Mouse (Mus musculus) kidney, postnatal 25 days (tissue): ENCODE measurements around the gene 1600015I10Rik.
A peak's percentile ranks its signal among the peaks of the same experiment; 100 is the strongest.
"Not testable (repeated sequence)": the region's sequence is repeated elsewhere in the genome, so short reads cannot be mapped to it uniquely, and the experiment has no call there.

Experiments used
- DNase-seq, 2 experiments: peaks; one replicate each; pipeline ENCODE4 v3.0.0; 2021; ENCODE audit warnings: mixed read lengths in 2 of 2

The 1600015I10Rik gene

DNA sequence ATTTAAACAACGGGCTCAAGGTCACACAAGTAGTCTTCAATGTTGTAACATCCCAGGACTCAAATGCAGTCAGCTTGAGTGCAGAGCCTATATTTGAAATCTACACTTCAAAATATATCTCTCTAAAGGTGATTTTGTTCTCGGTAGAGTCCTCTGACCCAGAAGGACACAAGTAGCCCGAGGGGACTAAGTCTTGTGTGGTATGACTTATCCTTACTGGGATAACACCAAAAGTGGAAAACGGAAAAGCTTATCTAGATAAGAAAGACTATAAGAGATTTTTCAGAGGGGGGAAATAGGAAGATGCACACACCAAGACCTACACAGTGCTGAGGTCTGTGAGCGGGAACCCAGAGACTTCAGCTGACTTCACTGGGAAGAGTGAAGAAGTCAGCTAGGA lies at the start of gene 1600015I10Rik:
1600015I10Rik (plus strand) TSS at position 301 of the 400 bp plus-strand sequence.
- no peak for DNase-seq

DNA sequence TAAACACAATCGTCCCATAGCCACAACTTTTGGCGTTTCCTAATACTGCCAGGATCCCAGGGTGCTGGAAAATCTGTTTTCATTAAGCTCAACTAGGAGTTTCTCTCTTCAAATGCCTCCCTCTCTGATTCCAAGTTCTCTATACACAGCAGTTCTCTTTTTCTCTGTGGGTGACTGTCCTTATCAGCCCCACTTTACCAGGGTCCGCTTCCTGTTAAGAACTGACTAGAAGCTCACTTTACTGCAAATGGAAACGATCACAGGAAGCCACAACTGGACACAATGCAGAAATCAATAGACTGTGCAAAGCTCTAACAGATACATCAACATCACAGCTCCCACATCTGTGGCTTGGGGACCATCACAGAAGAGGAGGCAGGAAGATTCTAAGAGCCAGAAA lies 35.5 kb upstream of the 1600015I10Rik start:
- DNase-seq: no peak

DNA sequence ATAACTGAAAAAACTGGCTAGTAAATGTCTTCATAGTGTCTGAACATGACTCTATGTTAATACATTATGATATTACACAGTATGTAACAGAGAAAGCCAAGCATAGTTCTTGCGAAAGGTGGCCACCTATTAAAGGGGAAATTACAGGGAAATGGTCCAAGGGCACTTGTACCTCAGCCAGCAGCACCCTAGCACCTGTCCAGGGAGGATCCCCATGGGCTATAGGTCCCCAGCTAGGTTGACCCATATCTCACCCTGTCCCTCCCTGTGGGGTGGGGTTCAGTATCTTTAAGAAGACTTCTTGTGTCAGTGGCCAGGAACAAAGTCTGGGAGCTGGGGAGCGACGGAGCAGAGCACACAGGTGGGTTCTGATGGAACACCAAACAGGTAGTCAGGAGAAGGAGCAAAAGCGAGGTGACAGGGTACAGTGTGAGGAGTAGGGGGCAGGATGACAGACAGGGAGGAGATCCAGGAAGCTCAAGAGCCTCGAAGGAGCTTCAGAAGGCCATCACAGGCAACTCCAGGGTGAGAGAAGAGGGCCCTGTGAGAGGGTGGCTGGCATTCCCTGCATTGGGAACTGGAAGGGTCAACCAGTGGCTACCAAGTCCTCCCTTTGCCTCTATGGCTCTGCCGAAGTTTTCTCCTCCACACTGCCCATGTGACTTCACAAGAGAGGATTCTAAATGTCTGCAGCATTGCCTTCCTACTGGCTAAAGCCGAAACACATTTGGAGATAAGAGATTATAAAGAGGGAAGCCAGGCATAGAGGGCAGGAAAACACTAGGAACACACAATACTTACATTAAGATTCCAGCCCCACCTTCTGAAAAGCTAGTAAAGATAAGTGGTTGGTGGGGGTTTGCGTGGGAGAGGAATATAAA lies 34.5 kb upstream of the 1600015I10Rik start:
- DNase-seq: peak in 1 of 2 experiments; percentile 52

DNA sequence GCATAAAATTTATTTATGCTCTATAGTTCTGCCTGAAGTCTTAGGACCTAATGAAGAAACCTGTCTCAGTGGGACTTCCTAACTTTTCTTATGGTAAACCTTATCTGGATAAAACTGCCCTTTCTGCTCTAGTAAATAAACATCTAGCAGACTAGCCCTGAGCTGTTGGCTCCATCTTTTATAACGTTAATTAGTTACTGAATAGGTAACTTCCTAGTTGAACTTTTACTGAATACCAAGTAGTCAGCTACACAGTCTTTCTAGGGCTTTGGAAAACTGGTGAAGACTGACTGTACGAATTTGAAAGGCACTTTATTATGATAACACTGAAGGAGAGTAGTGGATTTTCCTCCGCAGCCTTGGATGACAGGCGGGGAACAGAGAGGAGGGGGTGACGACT lies 33.8 kb upstream of the 1600015I10Rik start:
- no peak for DNase-seq

DNA sequence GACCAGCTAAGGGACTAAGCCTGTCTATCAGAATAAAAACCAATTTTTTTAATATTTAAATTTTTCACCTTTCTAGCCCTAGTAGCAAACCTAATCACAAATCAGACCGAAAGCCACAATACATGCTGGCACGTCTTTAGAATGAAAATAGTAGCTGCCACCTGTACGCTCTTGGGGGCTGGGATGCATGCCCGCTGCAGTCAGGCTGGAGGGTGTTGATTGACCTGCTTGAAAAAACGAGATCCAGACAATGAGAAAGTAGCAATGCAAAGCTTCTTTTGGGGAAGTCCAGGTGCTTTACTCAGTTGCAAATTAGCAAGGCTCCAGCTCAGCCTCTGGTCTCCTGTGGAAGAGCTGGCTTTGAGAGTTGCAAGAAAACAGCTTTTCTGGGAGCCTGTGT lies 32.7 kb upstream of the 1600015I10Rik start:
- DNase-seq: no peak

DNA sequence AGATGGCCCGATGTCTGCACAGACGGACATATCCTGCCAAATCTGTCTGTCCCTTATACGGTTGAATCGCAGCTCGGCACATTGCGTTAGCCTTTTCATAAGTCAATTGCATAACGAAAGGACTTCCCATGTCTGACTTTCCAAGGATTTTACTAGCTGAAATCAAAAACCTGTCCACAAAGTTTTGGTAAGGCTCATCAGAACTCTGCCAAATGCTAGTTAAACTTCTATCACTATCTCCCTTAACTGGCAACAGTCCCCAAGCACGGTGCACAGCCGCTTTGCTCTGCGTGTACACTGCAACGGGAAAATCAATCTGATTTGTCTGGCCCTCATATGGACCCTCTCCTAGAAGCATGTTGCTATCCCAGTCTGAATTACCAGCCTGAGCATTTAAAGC lies 28.4 kb upstream of the 1600015I10Rik start:
- not testable (repeated sequence) for DNase-seq

DNA sequence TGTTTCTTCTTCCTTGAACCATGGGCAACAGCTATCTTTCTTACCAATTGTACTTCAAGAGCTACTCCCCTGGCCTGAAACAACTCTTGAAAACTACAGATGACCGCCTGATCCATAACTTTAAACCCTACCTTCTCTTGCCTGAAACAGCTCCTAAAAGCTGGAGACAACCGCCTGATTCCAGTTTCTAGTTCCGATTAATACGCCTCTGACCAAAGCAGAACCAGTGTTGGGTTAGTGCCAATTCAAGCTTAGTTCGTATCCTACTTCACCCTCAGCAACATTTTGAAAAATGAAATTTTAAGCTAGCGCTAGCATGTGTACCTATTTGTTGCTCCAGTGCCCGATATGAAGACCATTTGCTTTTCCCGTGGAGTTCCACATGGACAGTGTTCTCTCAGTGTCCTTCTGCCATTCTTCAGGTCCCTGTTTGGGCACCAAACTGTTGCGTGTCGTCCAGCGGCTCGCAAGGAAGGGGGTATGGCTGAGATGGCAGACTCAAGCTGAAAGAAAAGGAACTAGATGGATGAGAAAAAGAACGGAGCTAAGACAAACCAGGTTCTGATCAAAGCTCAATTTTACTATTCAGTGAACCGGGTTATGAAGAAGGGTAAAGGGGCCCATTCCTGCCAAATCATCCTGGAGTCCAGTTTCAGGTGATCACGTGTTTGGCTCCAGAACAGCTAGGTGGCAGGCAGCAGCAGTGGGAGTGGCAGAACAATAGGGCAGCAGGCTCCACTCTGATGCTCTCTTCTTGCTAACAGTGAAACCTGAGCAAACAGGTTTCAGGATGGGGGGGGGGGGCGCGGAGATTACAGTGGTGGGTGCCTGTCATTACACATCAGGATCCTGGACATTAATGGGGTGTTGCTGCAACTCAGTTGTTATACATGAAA lies 26.9 kb upstream of the 1600015I10Rik start:
- peak; percentile 80 to 91 for DNase-seq

DNA sequence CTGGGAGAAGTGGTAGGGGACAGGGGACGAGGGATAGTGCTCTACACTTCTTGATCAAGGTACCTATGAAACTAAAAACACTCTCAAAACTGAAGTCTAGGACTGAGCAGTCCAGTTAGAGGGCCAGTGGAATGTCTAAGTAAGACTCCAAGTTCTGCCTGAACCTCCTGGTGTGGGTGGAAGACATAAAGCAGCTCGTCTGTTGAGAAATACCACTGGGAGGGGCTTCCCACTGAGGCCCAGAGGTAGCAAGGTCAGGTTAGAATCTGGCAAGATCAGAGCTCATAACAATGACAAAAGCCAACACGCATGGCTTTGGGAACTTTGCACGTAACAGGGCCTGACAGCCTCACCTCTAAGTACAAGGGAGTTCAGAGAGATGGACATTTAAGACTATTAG lies 26.3 kb upstream of the 1600015I10Rik start:
- DNase-seq: peak in 1 of 2 experiments; percentile 49

DNA sequence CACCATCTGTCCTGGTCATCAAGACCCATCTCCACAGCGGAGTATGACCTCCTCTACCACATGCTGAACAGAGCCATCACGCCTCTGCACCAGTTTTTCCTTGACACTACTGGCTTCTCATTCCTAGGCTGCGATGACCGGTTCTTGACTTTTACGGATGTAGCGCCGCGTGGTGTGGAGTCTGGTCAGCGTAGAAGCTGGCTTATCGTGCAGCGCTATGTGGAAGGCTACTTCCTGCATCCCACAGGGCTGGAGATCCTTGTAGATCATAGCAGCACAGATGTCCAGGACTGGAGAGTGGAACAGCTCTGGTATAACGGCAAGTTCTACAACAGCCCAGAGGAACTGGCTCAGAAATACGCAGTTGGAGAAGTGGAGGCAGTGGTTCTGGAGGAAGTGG lies 24.1 kb upstream of the 1600015I10Rik start:
- DNase-seq: no peak

DNA sequence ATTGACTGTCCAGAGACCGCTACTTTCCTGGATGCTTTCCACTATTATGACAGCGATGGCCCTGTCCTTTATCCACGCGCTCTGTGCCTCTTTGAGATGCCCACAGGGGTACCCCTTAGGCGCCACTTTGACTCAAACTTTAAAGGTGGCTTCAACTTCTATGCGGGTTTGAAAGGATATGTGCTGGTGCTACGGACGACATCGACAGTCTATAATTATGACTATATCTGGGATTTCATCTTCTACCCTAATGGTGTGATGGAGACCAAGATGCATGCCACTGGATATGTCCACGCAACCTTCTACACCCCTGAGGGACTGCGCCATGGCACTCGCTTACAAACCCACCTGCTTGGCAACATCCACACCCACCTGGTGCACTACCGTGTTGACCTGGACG lies 23.3 kb upstream of the 1600015I10Rik start:
- DNase-seq: no peak

DNA sequence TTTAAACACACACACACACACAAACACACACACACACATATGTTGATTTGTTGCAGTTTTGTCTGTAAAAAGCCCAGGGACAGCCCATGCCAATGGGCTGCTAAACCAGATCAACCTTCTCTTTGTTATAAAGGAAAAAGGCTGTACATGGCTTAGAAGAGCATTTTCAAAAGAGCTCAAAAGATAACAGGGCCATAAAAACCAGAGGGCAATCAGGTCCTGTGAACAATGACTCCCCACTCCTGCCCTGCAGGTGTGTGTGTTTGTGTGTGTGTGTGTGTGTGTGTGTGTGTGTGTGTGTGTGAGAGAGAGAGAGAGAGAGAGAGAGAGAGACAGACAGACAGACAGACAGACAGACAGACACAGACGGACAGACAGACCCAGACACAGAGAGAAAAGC lies 20.5 kb upstream of the 1600015I10Rik start:
- no peak for DNase-seq

DNA sequence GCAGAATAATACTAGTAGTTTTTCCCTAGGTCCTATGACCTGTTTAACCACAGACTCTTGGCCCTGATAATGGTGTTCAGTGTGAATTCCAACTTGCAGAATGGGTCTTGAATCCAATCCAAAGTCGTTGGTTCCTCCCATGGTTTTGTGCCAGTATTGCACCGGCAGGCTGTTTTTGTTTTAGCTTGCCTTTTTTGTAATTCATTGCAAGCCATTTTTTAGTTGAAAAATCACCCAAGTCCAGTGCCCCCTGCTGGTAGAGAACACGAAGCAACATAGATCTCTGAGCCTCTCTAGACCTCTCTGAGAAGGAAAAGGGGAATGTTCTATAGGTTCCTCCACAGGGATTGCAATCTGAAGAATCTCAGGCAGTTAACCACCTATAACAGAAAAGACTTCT lies 17.7 kb upstream of the 1600015I10Rik start:
- peak in 1 of 2 experiments; percentile 48 for DNase-seq

DNA sequence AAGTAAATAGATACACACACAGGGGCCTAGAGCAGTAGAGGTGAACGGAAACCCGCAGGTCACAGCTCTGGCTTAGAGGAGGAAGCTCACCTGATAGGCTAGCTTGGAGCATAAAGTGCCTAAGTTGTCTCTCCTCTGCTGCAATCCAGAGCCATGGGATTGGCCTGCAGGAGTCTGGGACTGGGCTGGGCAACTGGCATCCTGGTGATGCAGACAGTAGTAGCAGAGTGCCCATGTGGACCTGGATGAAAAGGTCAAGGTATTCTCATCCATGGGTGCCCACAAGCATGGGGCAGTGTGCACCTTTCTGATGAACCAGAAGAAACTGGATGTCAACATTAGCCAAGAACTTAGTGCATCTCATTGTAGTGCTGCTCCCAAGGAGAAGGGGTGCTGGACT lies 16.1 kb upstream of the 1600015I10Rik start:
- peak in 1 of 2 experiments; percentile 51 for DNase-seq

DNA sequence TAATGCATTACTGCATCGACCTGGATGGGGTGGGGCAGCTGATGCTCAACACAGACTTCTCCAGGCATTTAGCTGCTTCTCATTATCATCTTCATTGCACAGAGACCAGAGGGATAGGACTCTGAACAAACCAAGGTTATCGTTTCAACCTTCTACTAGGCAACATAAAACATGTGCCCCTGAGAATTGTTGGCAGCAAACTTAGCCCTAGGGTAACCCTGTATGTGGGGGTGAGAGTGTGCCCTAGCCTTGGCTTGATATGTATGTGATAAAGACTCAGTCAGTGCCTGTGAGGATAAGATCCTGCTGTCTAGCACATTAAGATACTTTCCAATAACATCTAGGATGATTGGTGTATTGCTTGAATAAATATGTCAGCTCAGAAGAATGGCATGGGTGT lies 19.9 kb downstream of the 1600015I10Rik start:
- no peak for DNase-seq

DNA sequence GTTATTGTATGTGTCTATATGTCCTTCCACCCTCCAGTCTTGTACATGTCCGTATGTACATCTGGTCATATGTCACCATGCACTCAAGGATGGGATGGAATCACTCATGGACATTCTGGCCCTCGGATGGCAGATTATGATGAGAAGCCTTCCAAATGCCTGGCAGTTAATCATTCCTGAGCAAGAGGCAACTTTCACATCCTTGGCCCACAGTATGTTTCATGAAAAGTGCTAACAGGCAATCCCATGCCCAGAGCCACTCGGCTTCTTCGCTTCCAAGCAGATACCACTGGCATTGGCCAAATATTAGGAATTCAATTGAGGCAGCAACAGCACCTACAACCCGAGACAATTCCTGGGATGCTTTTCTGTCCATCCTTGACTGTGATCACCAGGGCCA lies 21.0 kb downstream of the 1600015I10Rik start:
- DNase-seq: no peak

DNA sequence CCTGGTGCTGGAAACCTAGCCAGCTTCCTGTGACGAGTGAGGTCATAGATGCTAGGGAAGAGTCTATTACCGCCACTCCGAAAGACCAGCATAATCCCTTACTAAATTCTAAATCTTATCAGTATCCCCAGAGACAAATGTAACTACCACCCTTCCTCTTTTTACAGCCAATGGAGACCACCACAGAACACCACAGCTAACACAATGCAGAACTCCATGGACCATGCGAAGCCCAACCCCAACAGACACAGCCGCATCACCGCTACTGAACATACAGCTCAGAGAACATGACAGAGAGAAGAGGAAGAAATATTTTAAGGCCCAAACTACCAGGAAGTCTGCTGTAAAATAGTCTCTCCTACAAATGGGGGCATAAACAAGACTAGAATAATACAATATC lies 21.9 kb downstream of the 1600015I10Rik start:
- peak in 1 of 2 experiments; percentile 3 for DNase-seq

DNA sequence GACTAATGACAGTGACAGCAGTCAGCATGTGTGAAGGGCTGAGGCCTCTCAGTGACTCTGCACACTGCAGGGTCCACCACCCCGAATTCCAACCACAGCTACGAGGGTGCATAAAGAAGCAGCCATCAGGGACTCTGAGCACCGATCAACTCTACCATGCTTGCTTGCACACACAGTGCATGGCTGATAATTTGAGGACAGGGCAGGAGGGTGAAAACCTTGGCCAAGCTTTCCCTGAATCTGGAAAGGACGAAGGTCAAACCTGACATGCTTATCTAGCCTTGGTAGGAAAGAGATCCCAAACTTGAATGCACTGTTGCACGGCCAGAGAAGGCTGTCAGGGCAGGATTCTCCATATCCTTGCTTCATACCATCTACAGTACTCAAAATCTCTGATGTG lies 23.5 kb downstream of the 1600015I10Rik start:
- peak in 1 of 2 experiments; percentile 23 for DNase-seq

DNA sequence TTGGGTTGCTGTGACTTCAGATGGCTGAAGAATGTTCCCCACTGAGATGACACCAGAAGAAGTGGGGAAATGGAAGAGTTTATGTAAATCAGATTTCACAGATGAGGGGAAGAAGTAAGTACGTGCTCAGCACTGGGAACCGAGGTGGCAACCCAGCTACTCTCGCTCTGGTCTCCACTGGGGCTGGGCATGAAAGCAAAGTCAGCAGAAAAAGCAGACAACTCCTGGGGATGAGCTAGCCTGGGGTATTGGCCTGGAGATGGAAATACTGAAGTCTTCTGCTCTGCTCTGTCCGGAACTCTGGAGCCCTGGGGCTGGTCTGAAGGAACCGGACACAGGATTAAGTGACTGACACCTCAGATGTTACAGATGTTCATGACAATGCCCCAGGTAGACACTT lies 24.5 kb downstream of the 1600015I10Rik start:
- peak in 1 of 2 experiments; percentile 18 for DNase-seq

DNA sequence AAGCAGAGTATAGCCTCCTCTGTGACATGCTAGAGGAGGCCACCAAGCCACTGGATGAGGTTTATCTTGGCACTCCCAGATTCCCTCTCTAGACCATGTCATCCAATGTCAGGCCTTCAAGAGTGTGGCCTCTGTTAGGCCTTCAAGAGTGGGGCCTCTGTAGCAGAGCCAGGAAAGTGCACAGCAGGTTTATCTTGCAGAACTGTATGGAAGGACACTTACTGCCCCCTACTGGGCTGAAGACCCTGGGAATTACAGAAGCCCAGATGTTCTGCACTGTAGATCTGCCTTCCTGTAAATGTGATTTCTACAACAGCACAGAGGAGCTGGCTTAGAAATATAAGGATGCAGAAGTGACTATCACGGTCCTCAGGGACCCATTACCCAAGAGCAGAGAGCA lies 25.3 kb downstream of the 1600015I10Rik start:
- peak; percentile 82 to 93 for DNase-seq

DNA sequence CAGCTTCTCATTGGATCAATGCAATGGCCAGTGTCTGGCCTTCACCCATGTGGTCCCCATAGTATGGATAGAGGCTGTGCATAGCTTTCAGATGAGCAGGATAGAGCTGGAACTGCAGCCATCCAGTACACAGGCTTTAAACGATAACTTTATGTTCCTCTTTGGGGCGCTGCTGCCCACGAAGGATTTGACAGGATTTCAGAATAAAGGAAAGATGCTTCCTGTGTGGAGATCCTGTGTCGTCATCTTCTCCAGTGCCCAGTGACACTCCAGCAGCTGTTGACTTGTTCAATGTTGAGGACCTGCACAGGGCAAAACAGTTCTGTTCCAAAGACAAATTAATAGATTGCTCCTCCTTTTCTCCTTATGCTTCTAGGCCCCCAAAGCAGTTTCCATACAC lies 27.1 kb downstream of the 1600015I10Rik start:
- no peak for DNase-seq

DNA sequence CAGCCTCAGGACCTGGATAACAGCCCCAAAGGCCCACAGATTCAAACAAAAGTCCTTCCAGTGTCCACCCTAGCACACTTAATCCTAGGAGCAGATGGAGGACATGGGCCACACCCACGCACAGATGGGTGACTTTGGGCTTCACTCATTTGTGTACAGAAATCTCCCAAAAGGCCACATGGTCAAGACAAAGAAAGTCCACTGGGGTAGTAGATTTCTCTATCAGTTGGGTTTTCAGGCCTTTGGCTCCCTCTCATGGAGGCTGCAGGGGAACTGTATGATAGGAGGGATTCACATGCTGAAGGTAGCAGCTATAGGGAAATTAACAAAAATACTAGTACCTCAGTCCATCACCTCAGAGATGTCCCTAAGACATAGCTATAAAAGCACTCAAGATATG lies 28.4 kb downstream of the 1600015I10Rik start:
- DNase-seq: peak; percentile 32 to 43

DNA sequence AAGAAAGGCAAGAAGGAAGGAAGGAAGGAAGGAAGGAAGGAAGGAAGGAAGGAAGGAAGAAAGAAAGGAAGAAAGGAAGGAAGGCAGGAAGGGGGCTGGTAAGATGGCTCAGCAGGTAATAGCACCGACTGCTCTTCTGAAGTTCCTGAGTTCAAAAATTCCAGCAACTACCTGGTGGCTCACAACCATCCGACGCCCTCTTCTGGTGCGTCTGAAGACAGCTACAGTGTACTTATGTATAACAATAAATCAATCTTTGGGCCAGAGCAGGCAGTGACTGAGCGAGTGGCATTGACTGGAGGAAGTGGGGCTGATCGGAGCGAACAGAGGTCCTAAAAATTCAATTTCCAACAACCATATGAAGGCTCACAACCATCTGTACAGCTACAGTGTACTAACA lies 29.5 kb downstream of the 1600015I10Rik start:
- peak; percentile 31 to 54 for DNase-seq

DNA sequence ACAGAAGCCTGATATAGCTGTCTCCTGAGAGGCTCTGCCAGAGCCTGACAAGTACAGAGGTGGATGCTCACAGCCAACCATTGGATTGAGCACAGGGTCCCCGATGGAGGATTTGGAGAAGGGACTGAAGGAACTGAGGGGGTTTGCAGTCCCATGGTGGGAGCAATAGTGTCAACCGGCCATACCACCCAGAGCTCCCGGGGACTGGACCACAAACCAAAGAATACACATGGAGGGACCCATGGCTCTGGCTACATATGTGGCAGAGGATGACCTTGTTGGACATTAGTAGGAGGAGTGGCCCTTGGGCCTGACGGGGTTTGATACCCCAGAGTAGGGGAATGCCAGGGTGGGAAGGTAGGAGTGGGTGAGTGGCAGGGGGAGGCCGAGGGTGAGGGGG lies 37.0 kb downstream of the 1600015I10Rik start:
- DNase-seq: peak in 1 of 2 experiments; percentile 18

DNA sequence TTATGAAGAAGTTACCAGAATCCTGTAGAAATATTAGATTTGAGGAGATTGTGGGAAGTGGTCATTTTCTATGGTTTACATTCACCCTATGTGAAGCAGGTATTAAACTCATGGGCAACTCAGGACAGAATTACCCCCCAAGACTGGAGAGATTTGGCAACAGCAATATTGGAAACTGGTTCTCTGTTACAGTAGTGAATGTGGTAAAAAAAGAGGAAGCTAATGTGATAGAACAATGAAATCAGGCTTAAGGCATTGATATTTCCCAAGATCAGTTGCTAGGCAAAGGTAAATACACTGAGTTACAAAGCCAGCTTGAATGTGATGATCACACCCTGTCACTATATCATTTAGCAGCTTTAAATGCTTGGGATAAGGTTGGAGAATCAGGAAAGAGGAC lies 38.2 kb downstream of the 1600015I10Rik start:
- DNase-seq: no peak
